Mouse (Mus musculus) cerebellum, adult 2 months (tissue): ENCODE data around the gene Atp6v1c2.
A peak's percentile ranks its signal among the peaks of the same experiment; 100 is the strongest.

Experiments used
- CTCF ChIP-seq: fragments of 200-500 bp; IDR thresholded peaks from 2 replicates; pipeline ENCODE4 v1.5.1; 2011; ENCODE audit warnings: low read depth, mild to moderate bottlenecking, control low read depth, low read length, moderate library complexity, borderline replicate concordance; ENCODE audit not compliant: insufficient read depth
- POLR2A ChIP-seq: fragments of 200-500 bp; IDR thresholded peaks from 2 replicates; pipeline ENCODE4 v1.6.1; 2011; ENCODE audit warnings: low read length, control low read depth, borderline replicate concordance; ENCODE audit not compliant: insufficient read depth

- TF ChIP-seq CTCF (no peak), POLR2A (peak; percentile 93)
Measured at GRCm38 (mm10) chr12:17348048-17349036, 19.2 kb upstream of the Atp6v1c2 start, which contains the start of gene Nol10.
